Mouse (Mus musculus): ENCODE results near the gene Casc3.

DNA sequence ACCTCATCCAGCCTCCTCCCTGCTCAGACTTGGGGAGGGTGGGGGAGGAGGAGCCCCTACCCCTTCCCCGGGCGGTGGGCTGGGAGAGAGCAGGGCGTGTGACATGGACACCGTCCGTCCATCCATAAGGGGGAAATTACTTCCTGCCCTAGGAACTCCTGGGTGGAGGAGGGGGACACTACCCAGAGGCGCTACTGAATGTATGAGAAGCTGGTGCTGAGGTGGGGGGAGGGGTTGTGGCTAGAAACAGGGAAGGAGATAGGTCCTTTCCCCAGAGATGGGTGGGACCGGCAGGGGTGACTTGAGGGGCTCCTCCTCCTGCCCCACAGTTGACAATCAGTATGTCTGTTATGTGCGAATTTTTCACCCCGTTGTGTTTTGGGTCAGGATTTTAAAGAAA, 37.4 kb upstream of the Casc3 start:
- no peak for TF ChIP-seq CTCF (IDR thresholded peaks at IDR 0.05; ENCODE audit: borderline replicate concordance, control insufficient read depth, extremely low read depth, insufficient read depth, low read length, poor library complexity)
- no peak for TF ChIP-seq POLR2A (IDR thresholded peaks at IDR 0.05; ENCODE audit: control insufficient read depth, extremely low read depth, insufficient read depth, low read length, poor library complexity)

Measured in thymus, adult 2 months (tissue).